Mouse (Mus musculus) myocyte (in vitro differentiated cells): ENCODE measurements around the gene Ap1m2. TPM values are rescaled to one million over a fixed set of nuclear protein-coding genes. Genes with fewer than 3 reads are reported as not detected.
"Not testable (repeated sequence)": the region's sequence is repeated elsewhere in the genome, so short reads cannot be mapped to it uniquely, and the experiment has no call there.

Experiments
- H3K27me3 ChIP-seq: one replicate; pipeline ENCODE4 v1.6.1; 2011; ENCODE audit not compliant: control insufficient read depth, insufficient read depth, insufficient read length
- H3K36me3 ChIP-seq: one replicate; pipeline ENCODE4 v1.6.1; 2011; ENCODE audit not compliant: control insufficient read depth, insufficient read depth
- H3K4me2 ChIP-seq: one replicate; pipeline ENCODE4 v1.6.1; 2011; ENCODE audit warnings: low read depth, control low read depth
- H3K4me3 ChIP-seq: one replicate; pipeline ENCODE4 v1.5.1; 2011; ENCODE audit warnings: mild to moderate bottlenecking, control low read depth, moderate library complexity
- H3K79me2 ChIP-seq: one replicate; pipeline ENCODE4 v1.6.1; 2011; ENCODE audit not compliant: control insufficient read depth, insufficient read depth
- H3ac ChIP-seq: one replicate; pipeline ENCODE4 v1.6.1; 2011; ENCODE audit not compliant: control insufficient read depth, insufficient read length
- CEBPB ChIP-seq: IDR thresholded peaks from 2 replicates; pipeline ENCODE4 v1.6.1; 2011; ENCODE audit warnings: mild to moderate bottlenecking, moderate library complexity; ENCODE audit not compliant: poor library complexity, insufficient read depth, severe bottlenecking
- E2F4 ChIP-seq: IDR thresholded peaks from one replicate; pipeline ENCODE4 v1.6.1; 2011; ENCODE audit warnings: mild to moderate bottlenecking, control low read depth, moderate library complexity; ENCODE audit not compliant: insufficient read depth
- MAX ChIP-seq: IDR thresholded peaks from one replicate; pipeline ENCODE4 v1.6.1; 2011; ENCODE audit warnings: low read depth, mild to moderate bottlenecking, control low read depth
- MYOD1 ChIP-seq, 3 experiments: IDR thresholded peaks; one replicate each; pipeline ENCODE4 v1.6.1; 2011; ENCODE audit warnings: control low read depth in 2 of 3, low read depth in 2 of 3, mild to moderate bottlenecking in 2 of 3, moderate library complexity in 1 of 3; ENCODE audit not compliant: insufficient read length in 2 of 3, control insufficient read depth in 1 of 3
- MYOG ChIP-seq, 3 experiments: IDR thresholded peaks; one replicate each; pipeline ENCODE4 v1.6.1; 2011; ENCODE audit warnings: control low read depth in 2 of 3, low read depth in 2 of 3, mild to moderate bottlenecking in 2 of 3; ENCODE audit not compliant: insufficient read length in 2 of 3, control insufficient read depth in 1 of 3, insufficient read depth in 1 of 3
- POLR2A ChIP-seq: IDR thresholded peaks from one replicate; pipeline ENCODE4 v1.6.1; 2011; ENCODE audit warnings: low read depth, mild to moderate bottlenecking, control low read depth, moderate library complexity; ENCODE audit not compliant: insufficient read length
- POLR2AphosphoS2 ChIP-seq: IDR thresholded peaks from one replicate; pipeline ENCODE4 v1.6.1; 2011; ENCODE audit warnings: low read depth, control low read depth; ENCODE audit not compliant: insufficient read length
- REST ChIP-seq: IDR thresholded peaks from one replicate; pipeline ENCODE4 v1.6.1; 2011; ENCODE audit warnings: mild to moderate bottlenecking, control low read depth, moderate library complexity; ENCODE audit not compliant: insufficient read depth, insufficient read length
- SRF ChIP-seq: IDR thresholded peaks from one replicate; pipeline ENCODE4 v1.6.1; 2011; ENCODE audit warnings: low read depth; ENCODE audit not compliant: control insufficient read depth, insufficient read length
- TCF12 ChIP-seq: IDR thresholded peaks from one replicate; pipeline ENCODE4 v1.6.1; 2011; ENCODE audit warnings: mild to moderate bottlenecking, control low read depth; ENCODE audit not compliant: poor library complexity, insufficient read depth, severe bottlenecking
- TCF3 ChIP-seq: IDR thresholded peaks from one replicate; pipeline ENCODE4 v1.6.1; 2011; ENCODE audit warnings: low read depth, control low read depth; ENCODE audit not compliant: insufficient read length
- USF1 ChIP-seq: IDR thresholded peaks from one replicate; pipeline ENCODE4 v1.6.1; 2011; ENCODE audit warnings: low read depth, mild to moderate bottlenecking, control low read depth, moderate library complexity
- polyA plus RNA-seq: library from polyadenylated mRNA; unstranded; fragments of >200 nt; fragmentation: generic; extraction: Trizol; gene quantifications from one replicate; pipeline ENCODE4 v1.2.1, GENCODE M21; 2012; ENCODE audit warnings: missing spikeins

Ap1m2 gene
- polyA plus RNA-seq, 1 experiment, result not detected

DNA sequence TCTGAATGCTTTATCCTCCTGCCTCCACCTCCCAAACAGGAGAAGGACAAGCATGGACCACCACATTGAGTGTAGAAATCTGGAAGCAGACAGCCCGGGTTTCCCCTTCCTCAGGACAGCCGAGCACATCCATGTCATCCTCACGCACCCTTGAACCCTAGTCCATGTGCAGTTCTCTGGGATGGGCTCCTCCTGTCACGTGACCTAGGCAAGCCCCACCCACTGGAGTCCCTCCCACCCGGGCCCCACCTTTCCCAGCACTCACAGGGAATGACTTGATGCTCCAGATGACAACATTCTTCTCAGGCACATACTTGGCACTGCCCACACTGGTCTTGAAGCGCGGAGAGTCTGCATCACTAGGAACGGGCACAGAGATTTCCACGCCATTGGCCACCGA is 13.1 kb downstream of the Ap1m2 start:
- Histone ChIP-seq H3K36me3 (no peaks in the 10 kb centered on the region), H3K27me3 (no peaks in the 10 kb centered on the region), H3ac (no peak overlapping the region), H3K79me2 (no peaks in the 10 kb centered on the region), H3K4me2 (no peak overlapping the region), H3K4me3 (no peak overlapping the region)
- no peak for TF ChIP-seq CEBPB
- no peak for TF ChIP-seq SRF
- no peak for TF ChIP-seq MAX

DNA sequence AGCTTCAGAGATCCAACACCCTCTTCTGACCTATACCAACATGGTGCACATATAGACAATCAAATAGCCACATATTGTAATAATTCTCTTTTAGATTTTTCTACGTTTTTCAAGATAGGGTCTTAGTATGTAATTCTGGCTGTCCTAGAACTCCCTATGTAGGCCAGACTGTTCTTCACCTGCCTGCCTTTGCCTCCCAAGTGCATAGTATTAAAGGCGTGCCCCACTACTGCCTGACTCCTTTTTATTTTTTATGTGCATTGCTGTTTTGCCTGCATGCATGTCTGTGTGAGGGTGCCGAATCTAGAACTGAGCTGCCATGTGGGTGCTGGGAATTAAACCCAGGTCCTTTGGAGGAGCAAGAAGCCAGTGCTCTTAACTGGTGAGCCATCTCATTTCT is 19.9 kb downstream of the Ap1m2 start:
- H3K4me2 ChIP-seq, result no peak overlapping the region
- H3ac ChIP-seq, result no peak overlapping the region
- H3K27me3 ChIP-seq, result no peaks in the 10 kb centered on the region
- peaks cover 23% of the 10 kb centered on the region for H3K79me2 ChIP-seq
- peak overlapping the region; percentile 91 for H3K4me3 ChIP-seq
- TF ChIP-seq REST, result no peak
- no peak for TF ChIP-seq CEBPB
- TF ChIP-seq POLR2A, result no peak
- no peak for TF ChIP-seq MYOG (IDR thresholded peaks at IDR 0.05; ENCODE audit: control insufficient read depth in 1 of 3, insufficient read depth in 1 of 3, insufficient read length in 2 of 3, low read depth in 2 of 3)
- no peak for TF ChIP-seq USF1
- no peak for TF ChIP-seq POLR2AphosphoS2
- H3K36me3 ChIP-seq, result no peaks in the 10 kb centered on the region

DNA sequence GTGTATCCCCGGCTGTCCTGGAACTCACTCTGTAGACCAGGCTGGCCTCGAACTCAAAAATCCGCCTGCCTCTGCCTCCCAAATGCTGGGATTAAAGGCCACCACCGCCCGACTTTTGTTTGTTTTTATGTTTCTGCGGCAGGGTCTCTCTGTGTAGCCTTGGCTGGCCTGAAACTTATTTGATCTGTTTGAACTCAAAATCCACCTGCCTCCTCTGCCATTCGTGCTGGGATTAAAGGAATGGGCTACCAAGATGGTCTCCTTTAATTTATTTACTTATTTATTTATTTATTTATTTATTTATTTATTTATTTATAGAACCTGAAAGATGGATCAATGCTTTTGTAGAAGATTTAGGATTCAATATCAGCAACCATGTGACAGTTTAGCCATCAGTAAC is 20.3 kb downstream of the Ap1m2 start:
- Histone ChIP-seq H3K4me3 (peak overlapping the region; percentile 91), H3K79me2 (peaks cover 27% of the 10 kb centered on the region), H3K4me2 (peak overlapping the region; percentile 58)
- H3ac ChIP-seq, H3K36me3 ChIP-seq, H3K27me3 ChIP-seq: not testable (repeated sequence)

DNA sequence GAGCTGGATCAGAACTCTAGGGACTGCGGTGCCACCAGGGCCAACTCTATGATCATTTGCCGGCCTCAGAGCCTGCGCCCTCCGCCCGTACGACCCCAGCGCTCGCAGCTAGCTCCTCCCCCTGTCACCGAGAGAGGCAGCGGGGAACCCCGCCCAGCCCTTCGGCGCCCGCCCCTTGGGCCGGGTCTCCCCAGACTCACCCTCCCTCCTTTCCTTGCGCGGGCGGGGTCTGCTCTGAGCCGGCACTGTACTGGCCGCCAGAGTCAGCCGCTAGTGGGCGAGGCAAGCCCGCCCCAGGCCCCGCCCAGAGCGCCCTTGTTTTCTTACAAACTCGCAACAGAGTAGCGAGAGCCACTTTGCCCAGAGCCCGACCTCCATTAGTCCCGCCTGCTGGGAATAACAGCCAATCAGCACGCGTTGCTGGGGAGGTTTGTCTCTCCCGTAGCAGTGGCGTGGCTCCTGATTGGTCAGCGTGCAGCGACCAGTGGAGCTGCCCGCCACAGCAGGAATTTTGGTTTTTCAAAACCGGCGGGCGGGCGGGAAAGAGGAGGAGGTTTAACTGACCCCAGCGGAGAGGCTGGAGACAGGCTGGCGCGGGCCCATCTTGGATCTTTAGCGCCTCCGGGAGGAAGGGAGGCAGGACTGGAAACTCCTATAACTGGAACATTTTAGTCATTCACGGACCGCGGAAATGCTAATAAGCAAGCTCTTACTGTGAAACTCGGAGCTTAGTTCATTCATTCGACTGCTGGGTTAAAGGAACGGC is 20.9 kb downstream of the Ap1m2 start, which contains the start of gene Cdkn2d:
Gene Cdkn2d, minus strand, starts transcription at position 386 of the 766 bp plus-strand sequence.
- peak within 1 kb of the TSS; percentile 79 for H3ac ChIP-seq
- peak within 1 kb of the TSS; percentile 91 for H3K4me3 ChIP-seq
- H3K79me2 ChIP-seq, result peaks cover 34% of the 10 kb centered on the region
- peak within 1 kb of the TSS; percentile 95 for H3K4me2 ChIP-seq
- no peaks in the 10 kb centered on the region for H3K27me3 ChIP-seq
- no peaks in the 10 kb centered on the region for H3K36me3 ChIP-seq
- TF ChIP-seq POLR2A (peak; percentile 80), TCF3 (no peak), MYOD1 (IDR thresholded peaks at IDR 0.05; ENCODE audit: control insufficient read depth in 1 of 3, insufficient read length in 2 of 3, low read depth in 2 of 3) (no peak), E2F4 (peak; percentile 90), SRF (peak; percentile 40), POLR2AphosphoS2 (peak; percentile 53)

DNA sequence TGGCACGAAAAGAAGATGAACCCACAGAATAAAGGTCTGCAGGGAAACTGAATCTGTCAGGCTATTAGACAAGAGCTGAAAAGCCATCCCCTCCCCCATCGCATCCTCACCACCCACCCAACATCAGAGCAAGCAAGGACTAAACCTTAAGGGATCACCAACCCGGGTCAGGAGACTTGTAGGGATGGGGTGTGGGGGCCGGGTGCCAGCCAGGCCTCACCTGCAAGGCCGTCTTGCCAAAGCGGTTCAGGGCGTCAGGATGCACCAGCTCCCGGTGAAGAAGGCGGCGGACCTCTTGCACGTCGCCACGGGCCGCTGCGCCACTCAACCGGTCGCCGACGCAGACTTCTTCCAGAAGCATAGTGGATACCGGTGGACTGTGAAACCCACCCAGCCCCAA is 21.5 kb downstream of the Ap1m2 start:
- Histone ChIP-seq H3K36me3 (no peaks in the 10 kb centered on the region), H3ac (peak overlapping the region; percentile 79), H3K27me3 (no peaks in the 10 kb centered on the region), H3K4me2 (peak overlapping the region; percentile 95), H3K79me2 (peaks cover 37% of the 10 kb centered on the region), H3K4me3 (peak overlapping the region; percentile 91)
- no peak for TF ChIP-seq MYOD1 (IDR thresholded peaks at IDR 0.05; ENCODE audit: control insufficient read depth in 1 of 3, insufficient read length in 2 of 3, low read depth in 2 of 3)
- TF ChIP-seq TCF12, result no peak
- no peak for TF ChIP-seq CEBPB

DNA sequence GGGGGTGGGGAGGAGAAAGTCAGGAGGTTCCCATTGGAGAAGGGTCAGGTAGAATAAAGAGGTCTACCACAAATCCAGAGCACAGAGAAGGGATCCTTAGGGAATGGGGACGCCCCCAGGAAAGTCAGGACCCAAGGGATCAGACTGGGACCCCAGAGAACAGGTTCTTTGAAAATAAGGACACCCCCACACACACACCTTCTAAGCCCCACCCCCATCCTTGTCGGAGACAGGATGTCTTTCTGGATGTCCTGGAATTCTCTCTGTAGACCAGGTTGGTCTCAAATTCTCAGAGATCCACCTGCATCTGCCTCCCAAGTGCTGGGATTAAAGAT is 22.8 kb downstream of the Ap1m2 start:
- H3K27me3 ChIP-seq, result no peaks in the 10 kb centered on the region
- peak overlapping the region; percentile 91 for H3K4me3 ChIP-seq
- peaks cover 40% of the 10 kb centered on the region for H3K79me2 ChIP-seq
- no peak for TF ChIP-seq USF1
- no peak for TF ChIP-seq REST
- no peak for TF ChIP-seq MYOG (IDR thresholded peaks at IDR 0.05; ENCODE audit: control insufficient read depth in 1 of 3, insufficient read depth in 1 of 3, insufficient read length in 2 of 3, low read depth in 2 of 3)
- TF ChIP-seq MYOD1 (IDR thresholded peaks at IDR 0.05; ENCODE audit: control insufficient read depth in 1 of 3, insufficient read length in 2 of 3, low read depth in 2 of 3), result no peak
- TF ChIP-seq MAX, result no peak
- no peak for TF ChIP-seq POLR2A
- TF ChIP-seq CEBPB, result no peak
- TF ChIP-seq TCF12, result no peak
- no peak for TF ChIP-seq E2F4
- no peak for TF ChIP-seq POLR2AphosphoS2
- TF ChIP-seq SRF, result no peak
- TF ChIP-seq TCF3, result no peak
- H3K36me3 ChIP-seq, result peaks cover 4% of the 10 kb centered on the region
- H3ac ChIP-seq, result no peak overlapping the region
- H3K4me2 ChIP-seq, result peak overlapping the region; percentile 95
